Mouse (Mus musculus): ENCODE measurements around the gene Zfp786. TPM values are rescaled to one million over a fixed set of nuclear protein-coding genes. Genes with fewer than 3 reads are reported as not detected.
"Not testable (repeated sequence)": the region's sequence is repeated elsewhere in the genome, so short reads cannot be mapped to it uniquely, and the experiment has no call there.

Zfp786 gene
- polyA plus RNA-seq, 1 experiment from 2014 or later = 4.7 TPM

GRCm38 (mm10) chr6:47857729-47858128 lies 27.1 kb upstream of the Zfp786 start:
- not testable (repeated sequence) for H3K9me3 ChIP-seq (ENCODE audit: control insufficient read depth, low read length); ATAC-seq (ENCODE audit: insufficient number of reproducible peaks, low FRiP score, low TSS enrichment, low read depth); H3K4me3 ChIP-seq (ENCODE audit: low read depth, low read length); H3K27ac ChIP-seq (replicated peaks; ENCODE audit: low read depth, low read length); H3K4me2 ChIP-seq (ENCODE audit: low read depth, severe bottlenecking); H3K4me1 ChIP-seq (ENCODE audit: control insufficient read depth, insufficient read depth, low read length); H3K36me3 ChIP-seq (ENCODE audit: control insufficient read depth, insufficient read depth, low read length); H3K27me3 ChIP-seq (ENCODE audit: control insufficient read depth, insufficient read depth, low read length); DNase-seq (ENCODE audit: low spot score); H3K9ac ChIP-seq (ENCODE audit: low read length)
- WGBS = 92% methylated on average over 3 of the region's 3 CpGs

- DNase-seq (ENCODE audit: low spot score) (no peak), ATAC-seq (ENCODE audit: insufficient number of reproducible peaks, low FRiP score, low TSS enrichment, low read depth) (no peak)
- Histone ChIP-seq H3K27ac (replicated peaks; ENCODE audit: low read depth, low read length) (no peak overlapping the region), H3K9ac (ENCODE audit: low read length) (no peak overlapping the region), H3K4me2 (ENCODE audit: low read depth, severe bottlenecking) (no peak overlapping the region), H3K36me3 (ENCODE audit: control insufficient read depth, insufficient read depth, low read length) (no peaks in the 10 kb centered on the region), H3K27me3 (ENCODE audit: control insufficient read depth, insufficient read depth, low read length) (no peaks in the 10 kb centered on the region), H3K9me3 (ENCODE audit: control insufficient read depth, low read length) (no peaks in the 10 kb centered on the region), H3K4me1 (ENCODE audit: control insufficient read depth, insufficient read depth, low read length) (no peaks in the 10 kb centered on the region), H3K4me3 (ENCODE audit: low read depth, low read length) (no peak overlapping the region)
- 92% methylated on average over 6 of the region's 6 CpGs for WGBS
Observed at GRCm38 (mm10) chr6:47857241-47857640, 26.6 kb upstream of the Zfp786 start.

GRCm38 (mm10) chr6:47845779-47846178 lies 15.1 kb upstream of the Zfp786 start:
- Histone ChIP-seq H3K4me3 (ENCODE audit: low read depth, low read length) (no peak overlapping the region), H3K4me1 (ENCODE audit: control insufficient read depth, insufficient read depth, low read length) (no peaks in the 10 kb centered on the region)
- DNase-seq (ENCODE audit: low spot score) = no peak

DNA sequence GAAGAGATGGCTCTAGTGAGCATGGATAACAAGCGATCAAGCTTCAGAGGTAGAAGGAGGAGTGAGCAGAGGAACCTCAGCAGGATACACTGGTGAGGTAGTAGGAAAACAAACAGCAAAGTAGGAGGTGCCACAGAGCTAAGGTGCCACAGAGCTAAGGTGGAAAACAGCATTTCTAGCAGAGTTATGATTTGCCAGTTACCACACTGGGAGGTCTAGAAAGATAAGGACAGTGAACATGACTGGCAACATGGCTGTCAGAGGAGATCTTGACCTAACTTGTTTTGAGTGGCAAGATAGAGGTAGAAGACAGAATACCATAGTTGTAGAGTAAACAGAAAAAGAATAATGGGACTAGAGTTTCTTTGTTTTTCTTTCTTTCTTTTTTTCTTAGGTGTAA lies 11.7 kb upstream of the Zfp786 start:
- no peak for ATAC-seq (ENCODE audit: insufficient number of reproducible peaks, low FRiP score, low TSS enrichment, low read depth)
- WGBS = 89% methylated on average over 1 of the region's 1 CpGs

More at GRCm38 (mm10) chr6:47845779-47846178, 15.1 kb upstream of the Zfp786 start:
- ATAC-seq (ENCODE audit: insufficient number of reproducible peaks, low FRiP score, low TSS enrichment, low read depth) = no peak
- no peak overlapping the region for H3K27ac ChIP-seq (replicated peaks; ENCODE audit: low read depth, low read length)
- no peaks in the 10 kb centered on the region for H3K9me3 ChIP-seq (ENCODE audit: control insufficient read depth, low read length)
- 0 out of 2 replicates have a peak, but pooled peaks cover 3% of the 10 kb centered on the region for H3K36me3 ChIP-seq (ENCODE audit: control insufficient read depth, insufficient read depth, low read length)
- no peak overlapping the region for H3K9ac ChIP-seq (ENCODE audit: low read length)
- H3K27me3 ChIP-seq (ENCODE audit: control insufficient read depth, insufficient read depth, low read length) = no peaks in the 10 kb centered on the region
- no peak overlapping the region for H3K4me2 ChIP-seq (ENCODE audit: low read depth, severe bottlenecking)

DNA sequence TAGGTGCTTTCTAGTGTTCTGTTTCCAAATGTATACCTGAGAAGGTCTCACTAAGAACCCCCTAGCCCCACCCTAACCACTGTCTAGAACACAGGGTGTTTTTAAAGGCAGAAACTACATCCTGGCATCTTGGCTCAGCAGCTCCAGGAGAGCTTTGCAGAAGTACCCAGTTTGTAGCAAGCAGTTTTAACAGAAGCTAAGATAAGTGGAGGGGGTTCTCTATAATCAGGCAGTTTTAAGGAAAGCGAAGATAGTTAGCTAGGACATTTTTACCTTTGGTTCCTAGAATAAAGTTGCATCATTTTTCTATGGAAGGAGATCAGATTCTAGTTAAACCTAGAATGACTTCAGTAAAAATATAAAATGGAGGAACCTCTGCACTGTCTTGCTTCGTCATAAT lies 11.2 kb upstream of the Zfp786 start:
- Histone ChIP-seq H3K27ac (replicated peaks; ENCODE audit: low read depth, low read length) (no peak overlapping the region), H3K4me1 (ENCODE audit: control insufficient read depth, insufficient read depth, low read length) (no peaks in the 10 kb centered on the region), H3K27me3 (ENCODE audit: control insufficient read depth, insufficient read depth, low read length) (no peaks in the 10 kb centered on the region), H3K9me3 (ENCODE audit: control insufficient read depth, low read length) (no peaks in the 10 kb centered on the region), H3K36me3 (ENCODE audit: control insufficient read depth, insufficient read depth, low read length) (0 out of 2 replicates have a peak, but pooled peaks cover 5% of the 10 kb centered on the region), H3K4me2 (ENCODE audit: low read depth, severe bottlenecking) (no peak overlapping the region), H3K4me3 (ENCODE audit: low read depth, low read length) (no peak overlapping the region), H3K9ac (ENCODE audit: low read length) (no peak overlapping the region)
- no peak for DNase-seq (ENCODE audit: low spot score)
- WGBS = 93% methylated on average over 2 of the region's 2 CpGs
- ATAC-seq (ENCODE audit: insufficient number of reproducible peaks, low FRiP score, low TSS enrichment, low read depth) = no peak

More for the DNA sequence above, 11.7 kb upstream of the Zfp786 start:
- no peak overlapping the region for H3K4me3 ChIP-seq (ENCODE audit: low read depth, low read length)
- H3K27me3 ChIP-seq (ENCODE audit: control insufficient read depth, insufficient read depth, low read length) = no peaks in the 10 kb centered on the region
- no peak overlapping the region for H3K9ac ChIP-seq (ENCODE audit: low read length)
- H3K36me3 ChIP-seq (ENCODE audit: control insufficient read depth, insufficient read depth, low read length) = 0 out of 2 replicates have a peak, but pooled peaks cover 5% of the 10 kb centered on the region
- H3K4me2 ChIP-seq (ENCODE audit: low read depth, severe bottlenecking) = no peak overlapping the region
- H3K27ac ChIP-seq (replicated peaks; ENCODE audit: low read depth, low read length) = no peak overlapping the region
- no peaks in the 10 kb centered on the region for H3K9me3 ChIP-seq (ENCODE audit: control insufficient read depth, low read length)
- no peaks in the 10 kb centered on the region for H3K4me1 ChIP-seq (ENCODE audit: control insufficient read depth, insufficient read depth, low read length)
- DNase-seq (ENCODE audit: low spot score) = no peak

- ATAC-seq (ENCODE audit: insufficient number of reproducible peaks, low FRiP score, low TSS enrichment, low read depth) (no peak), DNase-seq (ENCODE audit: low spot score) (no peak)
- WGBS = 90% methylated on average over 1 of the region's 1 CpGs
- no peak overlapping the region for H3K9ac ChIP-seq (ENCODE audit: low read length)
- H3K9me3 ChIP-seq (ENCODE audit: control insufficient read depth, low read length) = no peaks in the 10 kb centered on the region
- H3K4me1 ChIP-seq (ENCODE audit: control insufficient read depth, insufficient read depth, low read length) = no peaks in the 10 kb centered on the region
- H3K4me3 ChIP-seq (ENCODE audit: low read depth, low read length) = no peak overlapping the region
- no peak overlapping the region for H3K4me2 ChIP-seq (ENCODE audit: low read depth, severe bottlenecking)
- no peak overlapping the region for H3K27ac ChIP-seq (replicated peaks; ENCODE audit: low read depth, low read length)
- 0 out of 2 replicates have a peak, but pooled peaks cover 5% of the 10 kb centered on the region for H3K36me3 ChIP-seq (ENCODE audit: control insufficient read depth, insufficient read depth, low read length)
- H3K27me3 ChIP-seq (ENCODE audit: control insufficient read depth, insufficient read depth, low read length) = no peaks in the 10 kb centered on the region
Observed at GRCm38 (mm10) chr6:47841077-47841476, 10.4 kb upstream of the Zfp786 start.

- 0 out of 2 replicates have a peak, but pooled peaks cover 2% of the 10 kb centered on the region for H3K36me3 ChIP-seq (ENCODE audit: control insufficient read depth, insufficient read depth, low read length)
- no peak overlapping the region for H3K9ac ChIP-seq (ENCODE audit: low read length)
- no peaks in the 10 kb centered on the region for H3K9me3 ChIP-seq (ENCODE audit: control insufficient read depth, low read length)
- H3K27me3 ChIP-seq (ENCODE audit: control insufficient read depth, insufficient read depth, low read length) = no peaks in the 10 kb centered on the region
- no peak for DNase-seq (ENCODE audit: low spot score)
- WGBS = 95% methylated on average over 2 of the region's 2 CpGs
- no peaks in the 10 kb centered on the region for H3K4me1 ChIP-seq (ENCODE audit: control insufficient read depth, insufficient read depth, low read length)
- H3K4me2 ChIP-seq (ENCODE audit: low read depth, severe bottlenecking) = no peak overlapping the region
- no peak for ATAC-seq (ENCODE audit: insufficient number of reproducible peaks, low FRiP score, low TSS enrichment, low read depth)
- no peak overlapping the region for H3K4me3 ChIP-seq (ENCODE audit: low read depth, low read length)
- H3K27ac ChIP-seq (replicated peaks; ENCODE audit: low read depth, low read length) = no peak overlapping the region
Observed at GRCm38 (mm10) chr6:47837630-47838029, 7.0 kb upstream of the Zfp786 start.

DNA sequence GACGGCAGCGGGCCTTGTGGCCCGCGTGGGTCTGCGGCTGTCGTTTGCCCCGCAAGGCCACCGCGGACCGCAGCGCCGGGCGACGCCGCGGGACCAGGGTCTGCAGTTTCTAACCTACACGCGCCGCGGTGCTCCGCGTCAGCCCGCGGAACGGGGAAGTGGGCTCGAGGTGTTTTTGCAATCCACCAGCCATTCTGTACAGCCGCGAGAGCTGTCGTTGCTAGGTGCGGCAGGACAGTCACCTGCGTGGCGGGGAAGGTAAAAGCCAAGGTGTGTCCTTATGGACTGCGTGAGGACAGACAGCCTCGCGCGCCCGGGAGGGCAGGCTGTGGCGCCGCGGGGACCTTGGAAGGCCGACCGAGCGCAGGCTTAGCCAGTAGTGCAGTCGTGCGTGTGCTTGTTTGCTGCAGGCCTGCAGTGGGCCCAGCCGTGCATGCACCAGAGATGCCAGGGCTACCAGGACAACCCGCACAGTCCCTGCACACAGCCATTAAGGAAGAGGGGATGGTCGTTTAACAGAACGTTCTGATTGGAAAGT lies 5.4 kb upstream of the Zfp786 start:
- WGBS = under 1% methylated on average over 49 of the region's 49 CpGs
- ATAC-seq (ENCODE audit: insufficient number of reproducible peaks, low FRiP score, low TSS enrichment, low read depth) = peak; percentile 70
- H3K4me1 ChIP-seq (ENCODE audit: control insufficient read depth, insufficient read depth, low read length) = no peaks in the 10 kb centered on the region
- H3K4me2 ChIP-seq (ENCODE audit: low read depth, severe bottlenecking) = peak overlapping the region; percentile 75
- H3K9ac ChIP-seq (ENCODE audit: low read length) = peak overlapping the region; percentile 91
- DNase-seq (ENCODE audit: low spot score) = peak; percentile 66
- H3K9me3 ChIP-seq (ENCODE audit: control insufficient read depth, low read length) = no peaks in the 10 kb centered on the region
- H3K27ac ChIP-seq (replicated peaks; ENCODE audit: low read depth, low read length) = peak overlapping the region; percentile 73
- H3K36me3 ChIP-seq (ENCODE audit: control insufficient read depth, insufficient read depth, low read length) = 0 out of 2 replicates have a peak, but pooled peaks cover 2% of the 10 kb centered on the region
- H3K4me3 ChIP-seq (ENCODE audit: low read depth, low read length) = peak overlapping the region; percentile 93
- no peaks in the 10 kb centered on the region for H3K27me3 ChIP-seq (ENCODE audit: control insufficient read depth, insufficient read depth, low read length)

Measured in limb, embryonic 11.5 days (tissue).